Mouse (Mus musculus): ENCODE measurements around the gene Rap1b. TPM values are rescaled to one million over a fixed set of nuclear protein-coding genes. Genes with fewer than 3 reads are reported as not detected.
"Not testable (repeated sequence)": the region's sequence is repeated elsewhere in the genome, so short reads cannot be mapped to it uniquely, and the experiment has no call there.

Gene Rap1b
- 165 and 177 TPM in 2 replicates for polyA plus RNA-seq (2015; fragmentation: Nextera tagmentation; extraction: Ambion mirVana)

DNA sequence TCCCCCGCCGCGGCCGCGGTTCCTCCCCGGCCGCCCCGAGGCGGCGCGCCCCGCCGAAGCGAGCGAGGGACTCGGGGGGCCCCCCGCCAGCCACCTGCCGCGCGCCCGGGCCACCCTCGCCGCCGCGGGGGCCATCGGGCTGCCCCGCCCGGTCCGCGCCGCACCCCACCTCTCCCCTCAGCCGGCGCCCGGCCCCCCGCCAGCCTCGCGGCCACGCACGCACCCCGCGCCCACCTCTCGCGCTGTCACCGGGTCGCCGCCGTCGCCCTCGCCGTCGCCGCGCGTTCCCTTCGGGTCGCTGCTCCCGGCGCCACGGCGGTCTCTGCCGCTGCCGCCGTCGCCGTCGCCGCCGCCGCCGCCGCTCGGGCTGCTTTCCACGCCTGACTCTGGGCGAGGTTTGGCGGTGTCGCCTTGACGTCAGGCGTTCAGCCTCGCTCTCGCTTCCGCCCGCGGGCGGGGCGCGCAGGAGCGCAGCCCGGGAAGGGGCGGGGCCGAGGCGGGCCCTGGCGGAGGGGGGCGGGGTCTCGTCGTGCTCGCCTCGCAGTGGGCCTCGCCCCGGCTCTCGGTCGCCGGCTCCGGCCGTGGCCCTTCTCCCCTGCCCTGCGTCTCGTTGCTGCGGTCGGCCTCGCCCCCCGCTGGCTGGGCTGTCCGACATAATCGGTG, at the start of gene Rap1b:
Gene Rap1b (minus strand): TSS at position 439 of the 663 bp plus-strand sequence.
- Histone ChIP-seq H3K9ac (peak within 1 kb of the TSS; percentile 98), H3K4me1 (replicated peaks) (peaks cover 34% of the 10 kb centered on the region), H3K4me2 (peak within 1 kb of the TSS; percentile 65), H3K36me3 (no peaks in the 10 kb centered on the region), H3K27ac (replicated peaks) (peak within 1 kb of the TSS; percentile 99), H3K27me3 (no peaks in the 10 kb centered on the region), H3K9me3 (no peaks in the 10 kb centered on the region), H3K4me3 (peak within 1 kb of the TSS; percentile 90)
- peak; percentile 98 for ATAC-seq (ENCODE audit: low read depth)
- under 1% methylated on average over 81 of the region's 112 CpGs for WGBS

DNA sequence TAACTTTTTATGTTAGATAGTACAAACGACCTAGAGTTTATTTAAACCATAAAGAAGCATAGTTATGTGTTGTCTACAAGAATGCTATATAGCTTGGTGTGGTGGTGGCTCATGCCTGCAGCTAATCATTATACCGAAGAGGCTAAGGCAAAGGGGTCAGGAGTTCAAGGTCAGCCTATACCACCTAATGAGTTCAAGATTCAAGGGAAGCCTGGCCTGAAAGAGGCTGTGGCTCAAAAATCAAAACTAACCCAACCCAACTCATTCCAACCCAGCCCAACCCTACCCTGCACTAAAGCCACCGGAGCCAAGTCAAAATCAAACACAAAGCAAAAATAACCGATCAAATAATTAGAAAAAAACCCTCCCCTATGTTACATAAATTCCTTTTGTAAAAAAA, 49.4 kb upstream of the Rap1b start:
- Histone ChIP-seq H3K27me3 (no peaks in the 10 kb centered on the region), H3K4me1 (replicated peaks) (no peaks in the 10 kb centered on the region), H3K36me3 (no peaks in the 10 kb centered on the region), H3K4me2 (no peak overlapping the region), H3K27ac (replicated peaks) (no peak overlapping the region), H3K4me3 (no peak overlapping the region), H3K9me3 (no peaks in the 10 kb centered on the region), H3K9ac (no peak overlapping the region)
- WGBS, result 79% methylated on average over 4 of the region's 4 CpGs
- no peak for ATAC-seq (ENCODE audit: low read depth)

DNA sequence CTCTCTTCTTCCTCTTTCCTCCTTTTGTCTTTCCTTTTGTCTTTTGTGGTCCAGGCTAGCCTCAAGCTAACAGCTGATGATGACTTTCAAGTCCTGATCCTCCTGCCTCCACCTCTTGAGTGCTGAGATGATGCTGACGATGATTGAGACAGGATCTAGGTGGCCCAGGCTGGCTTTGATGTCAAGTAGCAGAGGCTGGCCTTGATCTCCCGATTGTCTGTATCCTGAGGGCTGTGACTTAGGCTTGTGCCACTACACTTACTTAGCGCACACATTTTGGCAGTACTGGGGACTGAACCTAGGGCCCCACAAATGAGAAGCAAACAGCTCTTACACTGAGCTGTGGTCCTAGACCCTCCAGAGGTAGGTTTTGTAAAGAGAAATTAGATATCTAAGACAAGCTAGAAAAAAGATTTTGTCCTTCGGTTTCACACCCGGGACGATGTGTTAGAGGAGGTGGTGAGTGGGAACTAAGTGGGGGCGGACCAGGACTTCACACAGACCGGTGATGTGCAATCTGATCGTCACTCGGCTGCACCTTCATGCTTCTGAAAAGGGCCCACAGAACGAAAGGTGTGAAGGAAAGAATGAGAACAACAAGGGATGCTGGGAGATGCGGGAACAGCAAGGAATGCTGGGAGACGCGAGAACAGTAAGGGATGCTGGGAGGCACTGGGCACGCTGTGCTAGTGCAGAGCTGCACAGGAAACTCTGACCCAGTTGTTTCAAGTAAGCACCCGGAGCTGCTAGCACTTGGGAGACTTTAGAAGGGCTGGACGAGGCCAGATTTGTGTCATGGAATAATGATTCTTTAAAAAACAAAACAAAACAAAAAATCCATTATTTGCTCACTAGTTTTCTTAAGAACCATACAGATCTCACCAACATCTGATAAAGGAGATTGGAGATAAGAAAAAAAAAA, 48.5 kb upstream of the Rap1b start:
- H3K4me1 ChIP-seq (replicated peaks), result no peaks in the 10 kb centered on the region
- H3K27ac ChIP-seq (replicated peaks), result no peak overlapping the region
- H3K36me3 ChIP-seq, result no peaks in the 10 kb centered on the region
- H3K4me3 ChIP-seq, result no peak overlapping the region
- no peaks in the 10 kb centered on the region for H3K9me3 ChIP-seq
- ATAC-seq (ENCODE audit: low read depth), result no peak
- H3K4me2 ChIP-seq, result no peak overlapping the region
- no peaks in the 10 kb centered on the region for H3K27me3 ChIP-seq
- WGBS, result 89% methylated on average over 17 of the region's 17 CpGs
- H3K9ac ChIP-seq, result no peak overlapping the region

DNA sequence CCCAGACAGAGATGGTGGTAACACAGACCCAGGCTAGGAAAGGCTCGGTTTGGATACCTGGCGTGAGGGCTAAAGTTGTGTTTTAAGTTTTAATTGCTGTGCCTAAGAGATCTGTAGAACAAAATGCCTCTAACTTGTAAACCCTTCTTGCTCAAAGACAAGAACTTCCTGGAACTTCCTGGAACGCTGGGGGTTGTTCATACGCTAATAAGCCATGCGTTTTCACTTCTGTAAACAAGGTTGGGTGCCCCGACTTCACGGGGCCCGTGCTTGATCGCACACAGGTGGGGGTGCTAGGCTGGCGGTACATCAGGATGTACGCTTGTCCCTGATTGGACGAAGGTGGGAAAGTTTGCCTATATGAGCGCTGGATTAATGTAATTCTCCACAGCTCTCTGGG, 47.3 kb upstream of the Rap1b start:
- not testable (repeated sequence) for H3K27ac ChIP-seq (replicated peaks); H3K9me3 ChIP-seq; H3K27me3 ChIP-seq; H3K4me2 ChIP-seq; H3K9ac ChIP-seq; ATAC-seq (ENCODE audit: low read depth); H3K36me3 ChIP-seq; H3K4me3 ChIP-seq
- 53% methylated on average over 12 of the region's 13 CpGs for WGBS
- H3K4me1 ChIP-seq (replicated peaks), result peaks cover 11% of the 10 kb centered on the region

DNA sequence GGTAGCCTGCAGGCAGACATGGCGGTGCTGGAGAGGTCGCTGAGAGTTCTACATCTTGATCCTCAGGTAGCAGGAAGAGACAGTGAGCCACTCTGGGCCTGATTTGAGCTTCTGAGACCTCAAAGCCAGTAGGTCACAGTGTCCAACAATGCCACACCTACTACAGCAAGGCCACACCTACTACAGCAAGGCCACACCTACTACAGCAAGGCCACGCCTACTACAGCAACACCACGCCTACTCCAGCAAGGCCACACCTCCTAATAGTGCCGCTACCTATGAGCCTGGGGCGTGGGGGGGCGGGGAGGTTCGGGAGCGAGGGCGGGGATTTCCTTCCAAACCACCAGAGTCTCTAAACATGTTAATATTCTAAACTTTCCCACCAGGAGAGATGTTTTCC, 45.5 kb upstream of the Rap1b start:
- Histone ChIP-seq H3K9ac (no peak overlapping the region), H3K27ac (replicated peaks) (no peak overlapping the region), H3K4me3 (no peak overlapping the region), H3K27me3 (no peaks in the 10 kb centered on the region), H3K4me2 (no peak overlapping the region), H3K9me3 (no peaks in the 10 kb centered on the region), H3K36me3 (no peaks in the 10 kb centered on the region), H3K4me1 (replicated peaks) (peaks cover 11% of the 10 kb centered on the region)
- ATAC-seq (ENCODE audit: low read depth), result no peak
- 88% methylated on average over 10 of the region's 10 CpGs for whole genome bisulfite sequencing

DNA sequence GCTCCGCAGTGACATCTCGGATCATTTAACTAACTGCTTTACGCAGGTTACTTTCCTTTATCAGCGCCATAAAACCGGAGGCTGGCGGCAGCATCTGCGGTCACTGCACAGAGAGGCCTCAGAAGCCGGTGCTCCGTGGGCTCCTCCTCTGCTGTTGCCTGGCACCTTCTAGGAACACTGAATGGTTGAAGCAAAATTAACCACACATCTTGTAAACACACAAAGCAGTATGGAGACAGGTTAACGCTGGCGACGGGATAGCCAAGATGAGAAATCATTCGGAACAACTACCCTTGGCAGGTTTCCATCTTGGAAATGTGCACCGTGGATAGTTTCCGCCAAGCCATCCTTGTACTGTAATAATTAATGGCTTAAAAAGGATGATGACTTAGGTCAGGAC, 43.0 kb upstream of the Rap1b start:
- H3K27me3 ChIP-seq, result no peaks in the 10 kb centered on the region
- H3K27ac ChIP-seq (replicated peaks), result peak overlapping the region; percentile 39; the same call in 1 of the 2 replicates
- H3K4me3 ChIP-seq, result peak overlapping the region; percentile 8; the same call in 1 of the 2 replicates
- 24% methylated on average over 15 of the region's 15 CpGs for WGBS
- peak; percentile 73 for ATAC-seq (ENCODE audit: low read depth)
- no peaks in the 10 kb centered on the region for H3K9me3 ChIP-seq
- peak overlapping the region; percentile 45 for H3K4me2 ChIP-seq
- peak overlapping the region; percentile 43; the same call in 1 of the 2 replicates for H3K9ac ChIP-seq
- peaks cover 11% of the 10 kb centered on the region for H3K4me1 ChIP-seq (replicated peaks)
- H3K36me3 ChIP-seq, result no peaks in the 10 kb centered on the region

DNA sequence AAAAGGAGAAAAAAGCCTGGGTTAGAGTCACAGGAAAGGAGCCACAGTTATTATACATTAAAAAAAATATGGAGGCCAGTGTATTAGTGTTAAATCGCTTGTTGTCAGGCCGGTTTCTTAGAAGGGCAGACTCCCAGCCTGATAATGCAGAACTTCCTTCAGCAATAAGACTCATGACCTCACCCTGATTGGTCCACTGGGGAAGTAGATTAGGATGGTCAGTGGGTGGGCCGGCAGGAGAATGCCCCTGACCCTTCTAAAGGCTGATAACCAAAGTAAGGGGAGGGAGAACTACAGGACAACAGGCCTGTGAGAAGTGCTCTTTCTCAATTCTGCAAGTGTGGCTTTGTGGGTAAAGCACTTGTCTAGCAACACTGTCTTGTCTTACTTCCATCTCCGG, 39.5 kb upstream of the Rap1b start:
- Histone ChIP-seq H3K9me3 (no peaks in the 10 kb centered on the region), H3K4me1 (replicated peaks) (peaks cover 11% of the 10 kb centered on the region), H3K27ac (replicated peaks) (no peak overlapping the region), H3K9ac (no peak overlapping the region), H3K4me2 (no peak overlapping the region), H3K4me3 (no peak overlapping the region), H3K27me3 (no peaks in the 10 kb centered on the region), H3K36me3 (no peaks in the 10 kb centered on the region)
- WGBS, result 67% methylated on average over 4 of the region's 4 CpGs
- no peak for ATAC-seq (ENCODE audit: low read depth)

DNA sequence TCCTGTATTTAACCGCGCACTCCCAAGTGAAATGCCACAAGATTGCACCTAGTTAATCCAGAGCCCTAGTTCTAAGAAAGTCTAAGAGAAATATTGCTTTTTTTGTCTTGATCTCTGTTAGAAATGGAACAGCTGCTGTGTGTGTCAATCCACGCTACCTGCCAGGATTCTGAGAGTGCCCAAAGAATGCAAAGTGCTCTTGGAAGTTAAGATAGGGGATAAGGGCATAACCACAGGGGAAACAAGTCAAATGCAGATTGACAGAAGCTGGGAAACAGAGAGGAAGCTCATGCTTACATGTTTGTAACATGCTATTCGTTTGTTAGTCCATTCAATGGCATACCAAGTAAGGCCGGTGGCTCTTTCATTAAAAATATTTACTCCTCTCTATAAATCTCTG, 38.9 kb upstream of the Rap1b start:
- no peak for ATAC-seq (ENCODE audit: low read depth)
- no peak overlapping the region for H3K4me2 ChIP-seq
- whole genome bisulfite sequencing, result 86% methylated on average over 5 of the region's 5 CpGs

DNA sequence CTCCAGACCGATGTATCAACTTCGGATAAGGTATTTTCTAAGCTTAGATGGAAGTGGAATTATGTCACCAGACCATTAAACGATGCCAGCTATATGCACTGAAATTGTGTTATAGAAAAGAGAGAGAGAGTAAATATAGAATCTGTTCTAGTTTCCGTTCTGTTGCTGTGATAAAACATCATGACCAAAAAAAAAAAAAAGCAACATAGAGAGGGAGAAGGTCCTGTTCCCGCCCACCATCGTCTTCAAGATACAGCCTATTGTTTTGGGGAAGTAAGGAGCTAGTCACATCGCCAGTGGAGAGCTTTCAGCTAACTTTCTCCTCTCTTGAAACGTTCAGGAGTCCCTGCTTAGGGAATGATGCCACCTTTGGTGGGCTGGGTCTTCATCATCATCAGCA, 37.6 kb upstream of the Rap1b start:
- ATAC-seq (ENCODE audit: low read depth), result no peak
- Histone ChIP-seq H3K4me2 (no peak overlapping the region), H3K36me3 (no peaks in the 10 kb centered on the region), H3K4me1 (replicated peaks) (peaks cover 3% of the 10 kb centered on the region), H3K27ac (replicated peaks) (no peak overlapping the region), H3K27me3 (no peaks in the 10 kb centered on the region), H3K4me3 (no peak overlapping the region), H3K9ac (no peak overlapping the region), H3K9me3 (no peaks in the 10 kb centered on the region)
- 88% methylated on average over 8 of the region's 8 CpGs for WGBS

More for the DNA sequence above, 38.9 kb upstream of the Rap1b start:
- no peak overlapping the region for H3K9ac ChIP-seq
- no peak overlapping the region for H3K27ac ChIP-seq (replicated peaks)
- H3K27me3 ChIP-seq, result no peaks in the 10 kb centered on the region
- H3K4me1 ChIP-seq (replicated peaks), result peaks cover 11% of the 10 kb centered on the region
- H3K9me3 ChIP-seq, result no peaks in the 10 kb centered on the region
- H3K4me3 ChIP-seq, result no peak overlapping the region
- no peaks in the 10 kb centered on the region for H3K36me3 ChIP-seq

DNA sequence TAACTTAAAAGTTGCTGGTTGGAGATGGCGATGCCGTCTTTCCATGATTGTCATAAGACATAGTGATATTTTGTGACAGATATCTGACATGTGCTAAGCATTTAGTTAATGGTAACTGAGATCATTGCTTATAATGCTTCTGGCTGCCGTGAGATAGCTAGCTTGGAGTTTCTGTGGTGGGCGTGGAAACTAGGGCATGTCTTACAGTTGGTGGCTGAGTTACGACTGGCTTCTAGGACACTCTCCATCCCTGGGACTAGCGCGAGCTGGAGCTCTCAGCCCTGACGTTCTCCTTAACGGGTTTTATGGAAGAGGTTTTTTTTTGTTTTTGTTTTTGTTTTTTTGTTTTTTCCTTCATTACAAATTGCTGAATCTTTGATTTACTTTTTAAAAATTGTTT, 32.8 kb upstream of the Rap1b start:
- no peak for ATAC-seq (ENCODE audit: low read depth)
- no peaks in the 10 kb centered on the region for H3K9me3 ChIP-seq
- H3K27ac ChIP-seq (replicated peaks), result no peak overlapping the region
- H3K4me3 ChIP-seq, result no peak overlapping the region
- H3K4me1 ChIP-seq (replicated peaks), result no peaks in the 10 kb centered on the region; the same call in 1 of the 2 replicates
- whole genome bisulfite sequencing, result 88% methylated on average over 9 of the region's 9 CpGs
- H3K36me3 ChIP-seq, result no peaks in the 10 kb centered on the region
- no peak overlapping the region for H3K4me2 ChIP-seq
- H3K9ac ChIP-seq, result no peak overlapping the region
- no peaks in the 10 kb centered on the region for H3K27me3 ChIP-seq

DNA sequence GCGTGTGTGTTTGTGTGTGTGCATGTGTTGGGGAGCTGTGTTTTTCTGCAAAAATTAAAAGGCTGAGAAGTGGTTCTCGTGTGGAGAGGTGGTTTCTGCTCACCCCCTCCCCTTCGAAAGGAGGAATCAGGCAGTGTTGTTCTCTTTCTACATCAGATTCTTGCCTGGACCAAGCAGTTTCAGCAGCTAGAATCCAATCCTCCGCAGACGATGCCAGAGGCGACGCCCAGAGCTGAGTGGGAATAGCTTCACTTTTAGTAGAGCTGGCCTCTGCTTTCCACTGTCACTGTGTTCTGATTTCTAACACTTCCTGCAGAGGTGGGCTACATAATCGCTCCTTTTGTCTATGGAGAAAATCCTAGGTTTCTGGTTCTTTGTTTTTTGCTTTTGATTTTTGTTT, 31.0 kb upstream of the Rap1b start:
- Histone ChIP-seq H3K9ac (no peak overlapping the region), H3K36me3 (no peaks in the 10 kb centered on the region), H3K4me3 (no peak overlapping the region), H3K9me3 (no peaks in the 10 kb centered on the region), H3K4me2 (no peak overlapping the region), H3K4me1 (replicated peaks) (no peaks in the 10 kb centered on the region; the same call in 1 of the 2 replicates), H3K27ac (replicated peaks) (no peak overlapping the region), H3K27me3 (no peaks in the 10 kb centered on the region)
- no peak for ATAC-seq (ENCODE audit: low read depth)
- WGBS, result 85% methylated on average over 8 of the region's 8 CpGs

DNA sequence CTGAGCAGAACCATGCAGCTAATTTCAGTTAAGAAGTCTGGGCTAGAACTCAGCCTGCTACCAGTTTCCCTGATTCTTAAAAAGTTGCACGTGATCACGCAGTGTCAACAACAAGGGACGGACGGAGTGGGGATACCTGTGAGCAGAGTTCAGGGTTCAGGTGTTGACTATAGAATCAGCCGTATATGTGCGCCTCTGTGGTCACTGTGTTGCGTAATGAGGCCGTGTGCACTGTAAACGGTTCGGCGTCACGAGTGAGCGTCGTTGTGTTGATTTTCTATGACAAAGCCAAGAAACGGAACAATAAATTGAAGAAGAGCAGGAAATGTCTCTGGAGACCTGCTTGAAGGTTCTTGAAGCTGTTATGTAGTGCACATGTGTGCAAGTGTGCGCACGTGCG, 30.6 kb upstream of the Rap1b start:
- Histone ChIP-seq H3K27ac (replicated peaks) (no peak overlapping the region), H3K4me3 (no peak overlapping the region), H3K9ac (no peak overlapping the region), H3K4me2 (no peak overlapping the region), H3K27me3 (no peaks in the 10 kb centered on the region), H3K9me3 (no peaks in the 10 kb centered on the region), H3K36me3 (no peaks in the 10 kb centered on the region), H3K4me1 (replicated peaks) (no peaks in the 10 kb centered on the region; the same call in 1 of the 2 replicates)
- 88% methylated on average over 18 of the region's 18 CpGs for WGBS
- ATAC-seq (ENCODE audit: low read depth), result no peak

All from neural tube, embryonic 13.5 days (tissue).